ENCODE assay signal across 13 mouse cellular contexts in genomic region chr13:80939228-80939627, GRCm38 (mm10). TPM values are rescaled to one million over a fixed set of nuclear protein-coding genes. Genes with fewer than 3 reads are reported as not detected.
DNase-seq lines count a peak whose midpoint lies in the region; ATAC-seq lines count a peak whose summit lies in the region.
"Had no signal": no experiment of that assay in that cellular context is flagged by ENCODE, and none has a peak within 500 bp of the region (broad histone marks: within the 10 kb centered on the region; RNA-seq: fewer than 3 reads in every experiment).

No protein-coding gene starts in this region.

- ATAC-seq in embryonic facial prominence, embryonic 13.5 days (ENCODE audit: insufficient number of reproducible peaks, insufficient read depth, low FRiP score, low TSS enrichment, low read depth) = peak; percentile 63; the same call in 1 of the 2 replicates
- ATAC-seq in forebrain, embryonic 11.5 days (replicated peaks; ENCODE audit: low FRiP score) = no peak
- ATAC-seq in CD4-positive, CD25-positive, alpha-beta regulatory T cell, adult 4 months = no peak
- ATAC-seq: midbrain, embryonic 16.5 days had no signal

- H3K27me3 ChIP-seq in embryonic facial prominence, embryonic 13.5 days = no peaks in the 10 kb centered on the region
- no peaks in the 10 kb centered on the region for H3K27me3 ChIP-seq in embryonic facial prominence, embryonic 10.5 days (replicated peaks; ENCODE audit: low read depth, poor library complexity, severe bottlenecking)
- H3K27me3 ChIP-seq in forebrain, embryonic 11.5 days (ENCODE audit: control insufficient read depth, insufficient read depth, low read length) = no peaks in the 10 kb centered on the region

- 0 out of 2 replicates have a peak, but pooled peaks cover 3% of the 10 kb centered on the region for H3K4me1 ChIP-seq in embryonic facial prominence, embryonic 13.5 days
- peaks cover 7% of the 10 kb centered on the region for H3K4me1 ChIP-seq in embryonic facial prominence, embryonic 10.5 days
- no peaks in the 10 kb centered on the region for H3K4me1 ChIP-seq in forebrain, embryonic 11.5 days (replicated peaks; ENCODE audit: control insufficient read depth, insufficient read depth, low read length)
- H3K4me1 ChIP-seq: hindbrain, embryonic 10.5 days had no signal

- H3K4me2 ChIP-seq in embryonic facial prominence, embryonic 13.5 days = no peak overlapping the region
- no peak overlapping the region for H3K4me2 ChIP-seq in forebrain, embryonic 11.5 days (ENCODE audit: low read depth, low read length, severe bottlenecking)

- no peak for DNase-seq in embryonic facial prominence, embryonic 10.5 days (ENCODE audit: low spot score)
- peak; percentile 27 for DNase-seq in brain, adult 2 months (ENCODE audit: low read depth, low spot score)
- peak; percentile 44 to 46 for DNase-seq in heart, adult 9 months (ENCODE audit: low spot score in 2 of 2)
- DNase-seq in lung, postnatal 14 days = peak; percentile 66
- no peak for DNase-seq in forebrain, embryonic 11.5 days (ENCODE audit: low spot score)
- DNase-seq in right cerebral cortex, postnatal 25 days = no peak
- DNase-seq: cerebellum, adult 11-12 months; kidney, postnatal 14 days; left cerebral cortex, postnatal 4 days had no signal

- WGBS in embryonic facial prominence, embryonic 13.5 days = 71% methylated on average over 4 of the region's 4 CpGs
- WGBS in embryonic facial prominence, embryonic 10.5 days = 88% methylated on average over 4 of the region's 4 CpGs
- 89% methylated on average over 4 of the region's 4 CpGs for WGBS in forebrain, embryonic 11.5 days

- no peak overlapping the region for H3K9ac ChIP-seq in embryonic facial prominence, embryonic 13.5 days
- H3K9ac ChIP-seq in forebrain, embryonic 11.5 days (ENCODE audit: low read length) = no peak overlapping the region

- no peaks in the 10 kb centered on the region for H3K9me3 ChIP-seq in embryonic facial prominence, embryonic 13.5 days
- H3K9me3 ChIP-seq in embryonic facial prominence, embryonic 10.5 days = no peaks in the 10 kb centered on the region
- no peaks in the 10 kb centered on the region for H3K9me3 ChIP-seq in forebrain, embryonic 11.5 days (ENCODE audit: control insufficient read depth, low read length)
- H3K9me3 ChIP-seq: hindbrain, embryonic 10.5 days had no signal

- no peak overlapping the region for H3K27ac ChIP-seq in embryonic facial prominence, embryonic 13.5 days
- no peak overlapping the region for H3K27ac ChIP-seq in embryonic facial prominence, embryonic 10.5 days (replicated peaks)
- no peak overlapping the region for H3K27ac ChIP-seq in forebrain, embryonic 11.5 days (ENCODE audit: low read depth, low read length)
- H3K27ac ChIP-seq: hindbrain, embryonic 10.5 days had no signal

- H3K36me3 ChIP-seq in embryonic facial prominence, embryonic 13.5 days = no peaks in the 10 kb centered on the region
- no peaks in the 10 kb centered on the region for H3K36me3 ChIP-seq in embryonic facial prominence, embryonic 10.5 days (replicated peaks)
- no peaks in the 10 kb centered on the region for H3K36me3 ChIP-seq in forebrain, embryonic 11.5 days (ENCODE audit: control insufficient read depth, insufficient read depth, low read length)
- H3K36me3 ChIP-seq: hindbrain, embryonic 10.5 days had no signal

- H3K4me3 ChIP-seq in embryonic facial prominence, embryonic 13.5 days = no peak overlapping the region
- no peak overlapping the region for H3K4me3 ChIP-seq in embryonic facial prominence, embryonic 10.5 days
- H3K4me3 ChIP-seq in forebrain, embryonic 11.5 days (ENCODE audit: low read depth, low read length) = no peak overlapping the region
- H3K4me3 ChIP-seq: hindbrain, embryonic 10.5 days had no signal

RNA-seq across cellular contexts. Expression of gene Arrdc3, which starts 56.0 kb away (rescaled TPM):
- polyA plus RNA-seq in embryonic facial prominence, embryonic 13.5 days (2015; fragmentation: Nextera tagmentation; extraction: Ambion mirVana) = 52.8 and 58.2 TPM in 2 replicates
- polyA plus RNA-seq in embryonic facial prominence, embryonic 10.5 days (2016; fragmentation: Nextera tagmentation; extraction: Ambion mirVana) = 52.2 and 56.2 TPM in 2 replicates
- 53.2 and 56.5 TPM in 2 replicates for polyA plus RNA-seq in forebrain, embryonic 11.5 days (2014; fragmentation: Nextera tagmentation; extraction: Ambion mirVana)
- 10 to 100 TPM in 1 of 2 experiments, 1 to 10 TPM in 1; 6.8 to 14.6 TPM for polyA plus RNA-seq in CD4-positive, CD25-positive, alpha-beta regulatory T cell, adult 4 months (2017; shearing (Covaris generic))

Comparison
In these comparisons a context has a peak if more than half of its experiments do, and no peak if none do; other contexts are left out.
1. DNase-seq: peak in brain, adult 2 months (single experiment), heart, adult 9 months (2 of 2) and lung, postnatal 14 days (single experiment); none in embryonic facial prominence, embryonic 10.5 days (single experiment), forebrain, embryonic 11.5 days (single experiment) and right cerebral cortex, postnatal 25 days (single experiment).